Mouse (Mus musculus): ENCODE results near the gene Slc41a1. TPM values are rescaled to one million over a fixed set of nuclear protein-coding genes. Genes with fewer than 3 reads are reported as not detected.
"Not testable (repeated sequence)": the region's sequence is repeated elsewhere in the genome, so short reads cannot be mapped to it uniquely, and the experiment has no call there.

Slc41a1 gene
- polyA plus RNA-seq, 1 experiment from 2014 or later, result 15.4 TPM

- ATAC-seq, result no peak
- Histone ChIP-seq H3K4me3 (replicated peaks; ENCODE audit: low read length) (no peak overlapping the region), H3K27me3 (replicated peaks; ENCODE audit: control insufficient read depth, insufficient read depth, low read length) (no peaks in the 10 kb centered on the region), H3K36me3 (ENCODE audit: control insufficient read depth, insufficient read depth) (no peaks in the 10 kb centered on the region), H3K4me1 (replicated peaks; ENCODE audit: control insufficient read depth, insufficient read depth, low read length) (no peaks in the 10 kb centered on the region), H3K9ac (replicated peaks; ENCODE audit: low read depth, low read length) (no peak overlapping the region), H3K9me3 (ENCODE audit: control insufficient read depth, low read length) (no peaks in the 10 kb centered on the region), H3K27ac (ENCODE audit: low read length) (no peak overlapping the region), H3K4me2 (ENCODE audit: low read length) (no peak overlapping the region)
- WGBS, result 58% methylated on average over 2 of the region's 2 CpGs
These were observed 17.6 kb upstream of the Slc41a1 start for GRCm38 (mm10) chr1:131809651-131810050.

GRCm38 (mm10) chr1:131811393-131811792, 15.9 kb upstream of the Slc41a1 start:
- Histone ChIP-seq H3K9me3 (ENCODE audit: control insufficient read depth, low read length) (no peaks in the 10 kb centered on the region), H3K4me1 (replicated peaks; ENCODE audit: control insufficient read depth, insufficient read depth, low read length) (no peaks in the 10 kb centered on the region), H3K36me3 (ENCODE audit: control insufficient read depth, insufficient read depth) (no peaks in the 10 kb centered on the region), H3K4me3 (replicated peaks; ENCODE audit: low read length) (no peak overlapping the region), H3K4me2 (ENCODE audit: low read length) (no peak overlapping the region), H3K27ac (ENCODE audit: low read length) (no peak overlapping the region), H3K9ac (replicated peaks; ENCODE audit: low read depth, low read length) (no peak overlapping the region), H3K27me3 (replicated peaks; ENCODE audit: control insufficient read depth, insufficient read depth, low read length) (no peaks in the 10 kb centered on the region)
- WGBS, result 93% methylated on average over 1 of the region's 1 CpGs
- no peak for ATAC-seq

- no peaks in the 10 kb centered on the region for H3K27me3 ChIP-seq (replicated peaks; ENCODE audit: control insufficient read depth, insufficient read depth, low read length)
- H3K27ac ChIP-seq (ENCODE audit: low read length), result no peak overlapping the region
- WGBS, result 91% methylated on average over 9 of the region's 9 CpGs
- ATAC-seq, result no peak
- no peak overlapping the region for H3K4me3 ChIP-seq (replicated peaks; ENCODE audit: low read length)
- no peaks in the 10 kb centered on the region for H3K4me1 ChIP-seq (replicated peaks; ENCODE audit: control insufficient read depth, insufficient read depth, low read length)
- no peak overlapping the region for H3K4me2 ChIP-seq (ENCODE audit: low read length)
- H3K9ac ChIP-seq (replicated peaks; ENCODE audit: low read depth, low read length), result no peak overlapping the region
- H3K36me3 ChIP-seq (ENCODE audit: control insufficient read depth, insufficient read depth), result no peaks in the 10 kb centered on the region
- no peaks in the 10 kb centered on the region for H3K9me3 ChIP-seq (ENCODE audit: control insufficient read depth, low read length)
These were observed 15.3 kb upstream of the Slc41a1 start for GRCm38 (mm10) chr1:131812006-131812405.

- H3K36me3 ChIP-seq (ENCODE audit: control insufficient read depth, insufficient read depth), result no peaks in the 10 kb centered on the region
- ATAC-seq, result no peak
- H3K4me1 ChIP-seq (replicated peaks; ENCODE audit: control insufficient read depth, insufficient read depth, low read length), result no peaks in the 10 kb centered on the region
- 85% methylated on average over 9 of the region's 9 CpGs for WGBS
- no peaks in the 10 kb centered on the region for H3K27me3 ChIP-seq (replicated peaks; ENCODE audit: control insufficient read depth, insufficient read depth, low read length)
- H3K27ac ChIP-seq (ENCODE audit: low read length), result no peak overlapping the region
- no peak overlapping the region for H3K9ac ChIP-seq (replicated peaks; ENCODE audit: low read depth, low read length)
- no peak overlapping the region for H3K4me2 ChIP-seq (ENCODE audit: low read length)
- no peaks in the 10 kb centered on the region for H3K9me3 ChIP-seq (ENCODE audit: control insufficient read depth, low read length)
- no peak overlapping the region for H3K4me3 ChIP-seq (replicated peaks; ENCODE audit: low read length)
These were observed 14.5 kb upstream of the Slc41a1 start for GRCm38 (mm10) chr1:131812631-131813295.

GRCm38 (mm10) chr1:131813731-131814130, 13.6 kb upstream of the Slc41a1 start:
- Histone ChIP-seq H3K4me3 (replicated peaks; ENCODE audit: low read length) (no peak overlapping the region), H3K27me3 (replicated peaks; ENCODE audit: control insufficient read depth, insufficient read depth, low read length) (no peaks in the 10 kb centered on the region), H3K27ac (ENCODE audit: low read length) (no peak overlapping the region), H3K4me2 (ENCODE audit: low read length) (no peak overlapping the region), H3K9me3 (ENCODE audit: control insufficient read depth, low read length) (no peaks in the 10 kb centered on the region), H3K4me1 (replicated peaks; ENCODE audit: control insufficient read depth, insufficient read depth, low read length) (no peaks in the 10 kb centered on the region), H3K36me3 (ENCODE audit: control insufficient read depth, insufficient read depth) (no peaks in the 10 kb centered on the region), H3K9ac (replicated peaks; ENCODE audit: low read depth, low read length) (no peak overlapping the region)
- WGBS, result 94% methylated on average over 4 of the region's 4 CpGs
- no peak for ATAC-seq

GRCm38 (mm10) chr1:131814191-131814590, 13.1 kb upstream of the Slc41a1 start:
- Histone ChIP-seq H3K9me3 (ENCODE audit: control insufficient read depth, low read length) (peaks cover 2% of the 10 kb centered on the region), H3K4me3 (replicated peaks; ENCODE audit: low read length) (no peak overlapping the region), H3K36me3 (ENCODE audit: control insufficient read depth, insufficient read depth) (no peaks in the 10 kb centered on the region), H3K27ac (ENCODE audit: low read length) (no peak overlapping the region), H3K4me1 (replicated peaks; ENCODE audit: control insufficient read depth, insufficient read depth, low read length) (no peaks in the 10 kb centered on the region), H3K27me3 (replicated peaks; ENCODE audit: control insufficient read depth, insufficient read depth, low read length) (no peaks in the 10 kb centered on the region), H3K4me2 (ENCODE audit: low read length) (no peak overlapping the region), H3K9ac (replicated peaks; ENCODE audit: low read depth, low read length) (no peak overlapping the region)
- 85% methylated on average over 3 of the region's 3 CpGs for WGBS
- no peak for ATAC-seq

GRCm38 (mm10) chr1:131816886-131817285, 10.4 kb upstream of the Slc41a1 start:
- Histone ChIP-seq H3K36me3 (ENCODE audit: control insufficient read depth, insufficient read depth) (no peaks in the 10 kb centered on the region), H3K4me2 (ENCODE audit: low read length) (no peak overlapping the region), H3K9me3 (ENCODE audit: control insufficient read depth, low read length) (peaks cover 4% of the 10 kb centered on the region), H3K27ac (ENCODE audit: low read length) (no peak overlapping the region), H3K4me3 (replicated peaks; ENCODE audit: low read length) (no peak overlapping the region), H3K27me3 (replicated peaks; ENCODE audit: control insufficient read depth, insufficient read depth, low read length) (no peaks in the 10 kb centered on the region), H3K9ac (replicated peaks; ENCODE audit: low read depth, low read length) (no peak overlapping the region), H3K4me1 (replicated peaks; ENCODE audit: control insufficient read depth, insufficient read depth, low read length) (peaks cover 5% of the 10 kb centered on the region; the same call in 1 of the 2 replicates)
- WGBS, result 66% methylated on average over 6 of the region's 6 CpGs
- ATAC-seq, result no peak

GRCm38 (mm10) chr1:131820353-131820752, 6.9 kb upstream of the Slc41a1 start:
- H3K27ac ChIP-seq (ENCODE audit: low read length); ATAC-seq; H3K27me3 ChIP-seq (replicated peaks; ENCODE audit: control insufficient read depth, insufficient read depth, low read length); H3K4me1 ChIP-seq (replicated peaks; ENCODE audit: control insufficient read depth, insufficient read depth, low read length); H3K4me3 ChIP-seq (replicated peaks; ENCODE audit: low read length); H3K9me3 ChIP-seq (ENCODE audit: control insufficient read depth, low read length); H3K4me2 ChIP-seq (ENCODE audit: low read length); H3K9ac ChIP-seq (replicated peaks; ENCODE audit: low read depth, low read length); H3K36me3 ChIP-seq (ENCODE audit: control insufficient read depth, insufficient read depth): not testable (repeated sequence)
- 64% methylated on average over 8 of the region's 9 CpGs for WGBS

- Histone ChIP-seq H3K9me3 (ENCODE audit: control insufficient read depth, low read length) (peaks cover 4% of the 10 kb centered on the region), H3K4me2 (ENCODE audit: low read length) (no peak overlapping the region), H3K4me3 (replicated peaks; ENCODE audit: low read length) (no peak overlapping the region), H3K9ac (replicated peaks; ENCODE audit: low read depth, low read length) (no peak overlapping the region), H3K27me3 (replicated peaks; ENCODE audit: control insufficient read depth, insufficient read depth, low read length) (no peaks in the 10 kb centered on the region), H3K36me3 (ENCODE audit: control insufficient read depth, insufficient read depth) (no peaks in the 10 kb centered on the region), H3K4me1 (replicated peaks; ENCODE audit: control insufficient read depth, insufficient read depth, low read length) (peaks cover 5% of the 10 kb centered on the region; the same call in 1 of the 2 replicates), H3K27ac (ENCODE audit: low read length) (no peak overlapping the region)
- ATAC-seq, result peak; percentile 65
- 42% methylated on average over 10 of the region's 10 CpGs for WGBS
These were observed 6.4 kb upstream of the Slc41a1 start for GRCm38 (mm10) chr1:131820887-131821328.

- WGBS, result 66% methylated on average over 8 of the region's 8 CpGs
- Histone ChIP-seq H3K27me3 (replicated peaks; ENCODE audit: control insufficient read depth, insufficient read depth, low read length) (no peaks in the 10 kb centered on the region), H3K27ac (ENCODE audit: low read length) (no peak overlapping the region), H3K36me3 (ENCODE audit: control insufficient read depth, insufficient read depth) (no peaks in the 10 kb centered on the region), H3K4me3 (replicated peaks; ENCODE audit: low read length) (no peak overlapping the region), H3K9me3 (ENCODE audit: control insufficient read depth, low read length) (peaks cover 4% of the 10 kb centered on the region), H3K4me2 (ENCODE audit: low read length) (no peak overlapping the region), H3K9ac (replicated peaks; ENCODE audit: low read depth, low read length) (no peak overlapping the region), H3K4me1 (replicated peaks; ENCODE audit: control insufficient read depth, insufficient read depth, low read length) (peaks cover 8% of the 10 kb centered on the region)
- no peak for ATAC-seq
These were observed 5.0 kb upstream of the Slc41a1 start for GRCm38 (mm10) chr1:131822292-131822691.

Data from forebrain, embryonic 16.5 days (tissue).